Mouse (Mus musculus): ENCODE results near the gene Pla2g4c. TPM values are rescaled to one million over a fixed set of nuclear protein-coding genes. Genes with fewer than 3 reads are reported as not detected.
"Not testable (repeated sequence)": the region's sequence is repeated elsewhere in the genome, so short reads cannot be mapped to it uniquely, and the experiment has no call there.

The Pla2g4c gene
- polyA plus RNA-seq (2016; fragmentation: Nextera tagmentation; extraction: Ambion mirVana) = 0.58 and 0.72 TPM in 2 replicates

DNA sequence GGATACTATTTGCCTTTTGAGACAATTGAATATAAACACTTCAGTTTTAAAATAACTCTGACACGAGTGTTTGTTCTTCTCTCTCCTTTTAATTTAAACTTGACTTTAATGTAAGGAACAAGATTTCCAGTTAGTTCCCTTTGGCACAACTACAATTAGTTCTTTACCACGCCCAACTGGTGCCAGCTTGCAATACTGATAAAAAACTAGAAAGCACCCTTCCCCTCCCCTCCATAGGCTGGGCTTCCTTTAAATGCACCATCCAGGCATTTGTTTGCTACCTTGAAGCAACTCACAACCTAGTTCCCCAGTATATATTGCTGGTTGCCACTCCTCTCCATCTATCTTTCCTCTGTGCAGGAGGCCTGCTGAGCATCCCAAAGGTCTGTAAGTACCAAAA lies at the start of gene Pla2g4c:
TSS of gene Pla2g4c (plus strand) at position 340 of the 400 bp plus-strand sequence.
- 77% methylated on average over 2 of the region's 2 CpGs for whole genome bisulfite sequencing

DNA sequence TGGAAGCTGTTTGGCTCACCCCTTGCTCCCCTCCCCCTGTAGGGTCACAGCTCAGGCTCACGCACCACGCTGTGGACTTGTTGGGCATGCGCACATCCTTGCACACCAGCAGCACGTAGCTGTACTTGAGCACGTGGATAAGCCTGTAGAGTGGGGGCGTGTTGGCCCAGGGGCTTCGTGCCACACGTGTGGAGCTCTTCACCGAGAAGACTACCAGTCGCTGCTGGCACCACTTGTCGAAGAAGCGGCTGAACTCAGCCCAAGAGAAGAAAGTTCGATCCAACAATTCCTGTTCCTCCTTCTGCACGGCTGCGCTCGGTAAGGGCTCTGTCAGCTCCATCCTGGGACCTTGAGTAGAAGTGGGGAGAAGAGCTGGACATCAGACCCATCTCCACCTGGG lies 47.4 kb upstream of the Pla2g4c start, which contains the start of gene Lig1:
TSS of gene Lig1 (plus strand) at position 203 of the 400 bp plus-strand sequence.
- peaks cover 52% of the 10 kb centered on the region for H3K36me3 ChIP-seq
- no peak for ATAC-seq (ENCODE audit: insufficient number of reproducible peaks, low FRiP score)
- 95% methylated on average over 16 of the region's 16 CpGs for WGBS
- H3K27ac ChIP-seq (ENCODE audit: poor library complexity, severe bottlenecking) = peak within 1 kb of the TSS; percentile 85
- H3K4me1 ChIP-seq (replicated peaks) = 0 out of 2 replicates have a peak, but pooled peaks cover 5% of the 10 kb centered on the region
- H3K27me3 ChIP-seq (replicated peaks) = no peaks in the 10 kb centered on the region
- peak within 1 kb of the TSS; percentile 64 for H3K4me3 ChIP-seq
- peak within 1 kb of the TSS; percentile 77 for H3K9ac ChIP-seq
- H3K4me2 ChIP-seq = peak within 1 kb of the TSS; percentile 83
- H3K9me3 ChIP-seq (replicated peaks) = no peaks in the 10 kb centered on the region

More for the DNA sequence above, at the start of gene Pla2g4c:
- Histone ChIP-seq H3K27me3 (replicated peaks) (no peaks in the 10 kb centered on the region), H3K4me1 (replicated peaks) (no peaks in the 10 kb centered on the region), H3K9me3 (replicated peaks) (no peaks in the 10 kb centered on the region), H3K27ac (ENCODE audit: poor library complexity, severe bottlenecking) (no peak within 1 kb of the TSS), H3K4me3 (no peak within 1 kb of the TSS), H3K36me3 (peaks cover 15% of the 10 kb centered on the region), H3K4me2 (no peak within 1 kb of the TSS), H3K9ac (no peak within 1 kb of the TSS)
- no peak for ATAC-seq (ENCODE audit: insufficient number of reproducible peaks, low FRiP score)

DNA sequence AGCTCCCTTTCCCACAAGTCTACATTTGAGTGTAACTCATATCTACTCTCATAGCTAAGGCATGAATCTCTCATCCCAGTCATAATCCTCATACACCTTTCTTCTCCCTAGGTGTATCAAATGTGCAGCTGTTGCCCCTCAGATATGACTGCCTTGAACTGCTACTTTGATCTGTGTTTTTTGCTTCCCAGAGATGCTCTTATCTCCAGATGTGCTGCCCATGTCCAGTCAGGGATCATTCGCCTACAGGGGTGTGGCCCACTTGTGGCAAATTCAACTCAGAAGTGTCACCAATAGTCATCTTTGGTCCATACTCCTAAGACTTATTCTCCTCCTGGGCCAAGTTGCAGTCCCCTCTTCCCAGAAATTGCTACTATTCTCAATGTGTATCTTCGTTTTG lies 46.6 kb upstream of the Pla2g4c start:
- no peaks in the 10 kb centered on the region for H3K27me3 ChIP-seq (replicated peaks)
- peaks cover 55% of the 10 kb centered on the region for H3K36me3 ChIP-seq
- H3K4me2 ChIP-seq = peak overlapping the region; percentile 83
- ATAC-seq (ENCODE audit: insufficient number of reproducible peaks, low FRiP score) = no peak
- WGBS = 30% methylated on average over 2 of the region's 2 CpGs
- no peaks in the 10 kb centered on the region for H3K9me3 ChIP-seq (replicated peaks)
- peak overlapping the region; percentile 64 for H3K4me3 ChIP-seq
- H3K9ac ChIP-seq = peak overlapping the region; percentile 77
- H3K4me1 ChIP-seq (replicated peaks) = 0 out of 2 replicates have a peak, but pooled peaks cover 5% of the 10 kb centered on the region
- H3K27ac ChIP-seq (ENCODE audit: poor library complexity, severe bottlenecking) = peak overlapping the region; percentile 85

DNA sequence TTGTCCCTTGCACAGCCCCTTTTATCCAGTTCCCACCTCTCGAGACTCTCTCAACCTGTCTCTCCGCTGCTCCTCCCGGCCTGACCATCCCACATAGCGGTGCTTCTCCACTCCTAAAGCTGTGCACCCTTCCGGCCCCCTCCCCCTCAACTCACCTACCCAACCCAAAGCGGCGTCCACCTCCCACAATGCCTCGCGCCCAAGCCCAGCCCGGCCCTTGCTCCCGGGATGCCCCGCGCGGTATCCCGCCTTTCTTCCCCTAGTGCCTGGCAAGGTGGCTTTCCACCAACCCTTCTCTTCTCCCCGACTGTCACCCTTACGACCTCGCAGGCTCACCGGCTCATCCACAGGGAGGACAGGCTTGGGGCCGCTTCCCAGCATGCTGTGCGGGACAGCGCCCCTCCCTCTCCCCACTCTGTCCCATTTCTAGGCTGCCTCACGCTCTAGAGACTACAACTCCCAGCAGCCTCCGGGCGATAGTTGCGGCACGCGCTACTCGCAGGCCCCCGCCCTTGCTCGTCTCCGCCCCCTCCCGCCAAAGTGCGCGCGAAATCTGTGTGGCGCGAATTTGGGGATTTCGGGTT lies 46.1 kb upstream of the Pla2g4c start, which contains the start of gene Zswim9:
TSS of gene Zswim9 (minus strand) at position 414 of the 584 bp plus-strand sequence.
- H3K4me3 ChIP-seq = peak within 1 kb of the TSS; percentile 64
- H3K27me3 ChIP-seq (replicated peaks) = no peaks in the 10 kb centered on the region
- peak within 1 kb of the TSS; percentile 77 for H3K9ac ChIP-seq
- under 1% methylated on average over 39 of the region's 39 CpGs for WGBS
- H3K4me1 ChIP-seq (replicated peaks) = 0 out of 2 replicates have a peak, but pooled peaks cover 5% of the 10 kb centered on the region
- peak within 1 kb of the TSS; percentile 83 for H3K4me2 ChIP-seq
- peak; percentile 99 for ATAC-seq (ENCODE audit: insufficient number of reproducible peaks, low FRiP score)
- H3K36me3 ChIP-seq = peaks cover 56% of the 10 kb centered on the region
- H3K9me3 ChIP-seq (replicated peaks) = no peaks in the 10 kb centered on the region
- peak within 1 kb of the TSS; percentile 85 for H3K27ac ChIP-seq (ENCODE audit: poor library complexity, severe bottlenecking)

DNA sequence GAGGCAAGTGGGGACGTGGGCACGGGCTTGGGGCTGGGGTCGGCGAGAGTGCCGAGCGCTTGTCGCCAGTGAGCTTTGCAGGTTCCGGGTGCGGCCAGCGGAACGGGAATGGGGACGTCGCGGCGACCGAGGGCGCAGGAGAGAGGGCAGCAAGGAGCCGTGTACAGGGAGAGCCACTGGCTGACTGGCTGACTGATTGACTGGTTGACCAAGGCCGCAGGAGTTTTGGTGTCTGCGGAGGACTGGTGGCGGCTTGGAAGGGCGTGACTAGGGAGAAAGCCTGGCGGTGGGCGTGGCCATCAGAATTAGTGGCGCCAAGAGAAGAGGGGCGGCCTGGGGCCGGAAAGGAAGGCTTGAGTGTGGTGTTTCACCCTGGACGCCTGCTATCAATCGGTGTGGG lies 45.5 kb upstream of the Pla2g4c start:
- Histone ChIP-seq H3K4me2 (peak overlapping the region; percentile 83), H3K4me3 (peak overlapping the region; percentile 64), H3K36me3 (peaks cover 60% of the 10 kb centered on the region), H3K9ac (peak overlapping the region; percentile 77; the same call in 1 of the 2 replicates), H3K27ac (ENCODE audit: poor library complexity, severe bottlenecking) (peak overlapping the region; percentile 85; the same call in 1 of the 2 replicates)
- not testable (repeated sequence) for H3K9me3 ChIP-seq (replicated peaks); H3K4me1 ChIP-seq (replicated peaks); H3K27me3 ChIP-seq (replicated peaks)
- 1% methylated on average over 22 of the region's 29 CpGs for WGBS
- peak; percentile 73 for ATAC-seq (ENCODE audit: insufficient number of reproducible peaks, low FRiP score)

DNA sequence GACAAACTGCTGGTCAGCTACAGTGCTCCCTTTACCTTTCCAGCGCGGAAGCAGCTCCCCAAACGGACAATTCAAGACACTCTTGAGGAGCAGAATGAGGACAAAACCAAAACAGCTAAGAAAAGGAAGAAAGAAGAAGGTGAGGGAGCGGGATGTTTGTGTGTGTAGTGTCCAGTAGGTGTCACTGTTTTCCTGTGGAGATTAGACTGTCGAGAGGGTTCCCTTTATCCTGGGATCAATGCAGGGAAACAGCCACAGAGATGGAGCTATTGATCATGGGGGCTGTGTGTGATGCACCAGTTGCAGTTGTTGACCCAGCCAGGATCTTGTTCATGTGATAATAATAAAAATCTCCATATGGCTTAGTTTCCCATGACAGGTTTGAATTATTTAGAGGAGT lies 35.8 kb upstream of the Pla2g4c start:
- no peak overlapping the region for H3K9ac ChIP-seq
- ATAC-seq (ENCODE audit: insufficient number of reproducible peaks, low FRiP score) = no peak

DNA sequence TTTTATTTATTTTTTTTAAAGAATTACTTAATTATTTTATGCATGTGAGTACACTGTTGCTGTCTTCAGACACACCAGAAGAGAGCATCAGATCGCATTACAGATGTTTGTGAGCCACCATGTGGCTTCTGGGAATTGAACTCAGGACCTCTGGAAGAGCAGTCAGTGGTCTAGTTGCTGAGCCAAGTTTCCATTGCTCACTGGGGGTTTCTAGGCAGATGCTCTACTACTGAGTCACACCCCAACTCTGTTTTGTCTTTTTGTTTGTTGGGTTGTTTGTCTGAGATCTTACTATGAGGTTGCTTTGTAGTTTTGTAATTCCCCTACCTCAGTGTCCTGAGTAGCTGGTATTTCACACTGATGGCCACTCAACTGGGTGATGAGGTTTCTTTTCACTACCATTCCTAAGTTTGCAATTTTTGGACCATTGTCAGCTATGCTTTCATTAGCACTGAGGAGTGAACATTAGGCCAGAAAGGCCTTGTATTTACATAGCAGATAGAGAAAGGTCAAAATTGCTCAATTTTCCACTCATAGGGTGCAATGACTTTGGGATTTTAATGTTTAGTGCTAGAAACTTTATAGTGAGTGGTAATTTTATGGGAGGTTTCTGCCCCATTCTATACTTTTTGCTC lies 34.3 kb upstream of the Pla2g4c start:
- 86% methylated on average over 1 of the region's 1 CpGs for WGBS
- Histone ChIP-seq H3K27me3 (replicated peaks) (no peaks in the 10 kb centered on the region), H3K4me3 (no peak overlapping the region), H3K4me1 (replicated peaks) (no peaks in the 10 kb centered on the region), H3K27ac (ENCODE audit: poor library complexity, severe bottlenecking) (no peak overlapping the region), H3K9me3 (replicated peaks) (no peaks in the 10 kb centered on the region), H3K36me3 (peaks cover 89% of the 10 kb centered on the region), H3K9ac (no peak overlapping the region), H3K4me2 (no peak overlapping the region)
- ATAC-seq (ENCODE audit: insufficient number of reproducible peaks, low FRiP score) = no peak

More for the DNA sequence above, 35.8 kb upstream of the Pla2g4c start:
- Histone ChIP-seq H3K4me3 (no peak overlapping the region), H3K36me3 (peaks cover 90% of the 10 kb centered on the region), H3K9me3 (replicated peaks) (no peaks in the 10 kb centered on the region), H3K4me1 (replicated peaks) (no peaks in the 10 kb centered on the region), H3K4me2 (no peak overlapping the region), H3K27ac (ENCODE audit: poor library complexity, severe bottlenecking) (no peak overlapping the region), H3K27me3 (replicated peaks) (no peaks in the 10 kb centered on the region)
- 48% methylated on average over 5 of the region's 5 CpGs for WGBS

DNA sequence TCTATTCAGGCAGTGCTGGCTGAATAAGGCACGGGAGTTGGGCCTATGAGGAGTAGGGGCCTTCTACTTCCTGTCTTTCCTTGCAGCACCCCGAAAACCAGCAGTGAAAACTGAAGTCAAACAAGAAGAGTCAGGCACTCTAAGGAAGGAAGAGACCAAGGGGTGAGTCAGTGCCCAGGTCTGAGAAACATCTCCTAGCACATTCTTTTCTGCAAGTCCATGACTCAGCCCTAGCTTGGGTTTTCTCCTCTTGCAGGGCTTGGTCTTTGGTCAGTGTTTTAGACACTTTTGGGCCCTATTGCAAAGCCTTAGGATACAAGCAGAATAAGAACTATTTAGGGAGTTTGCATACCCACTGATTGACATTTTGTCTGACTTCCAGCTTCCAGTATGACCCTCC lies 33.1 kb upstream of the Pla2g4c start:
- H3K9ac ChIP-seq = no peak overlapping the region
- ATAC-seq (ENCODE audit: insufficient number of reproducible peaks, low FRiP score) = no peak
- H3K27ac ChIP-seq (ENCODE audit: poor library complexity, severe bottlenecking) = no peak overlapping the region
- H3K4me2 ChIP-seq = no peak overlapping the region
- no peaks in the 10 kb centered on the region for H3K27me3 ChIP-seq (replicated peaks)
- H3K36me3 ChIP-seq = peaks cover 90% of the 10 kb centered on the region
- H3K4me3 ChIP-seq = no peak overlapping the region
- no peaks in the 10 kb centered on the region for H3K9me3 ChIP-seq (replicated peaks)
- H3K4me1 ChIP-seq (replicated peaks) = no peaks in the 10 kb centered on the region
- WGBS = 82% methylated on average over 2 of the region's 2 CpGs

DNA sequence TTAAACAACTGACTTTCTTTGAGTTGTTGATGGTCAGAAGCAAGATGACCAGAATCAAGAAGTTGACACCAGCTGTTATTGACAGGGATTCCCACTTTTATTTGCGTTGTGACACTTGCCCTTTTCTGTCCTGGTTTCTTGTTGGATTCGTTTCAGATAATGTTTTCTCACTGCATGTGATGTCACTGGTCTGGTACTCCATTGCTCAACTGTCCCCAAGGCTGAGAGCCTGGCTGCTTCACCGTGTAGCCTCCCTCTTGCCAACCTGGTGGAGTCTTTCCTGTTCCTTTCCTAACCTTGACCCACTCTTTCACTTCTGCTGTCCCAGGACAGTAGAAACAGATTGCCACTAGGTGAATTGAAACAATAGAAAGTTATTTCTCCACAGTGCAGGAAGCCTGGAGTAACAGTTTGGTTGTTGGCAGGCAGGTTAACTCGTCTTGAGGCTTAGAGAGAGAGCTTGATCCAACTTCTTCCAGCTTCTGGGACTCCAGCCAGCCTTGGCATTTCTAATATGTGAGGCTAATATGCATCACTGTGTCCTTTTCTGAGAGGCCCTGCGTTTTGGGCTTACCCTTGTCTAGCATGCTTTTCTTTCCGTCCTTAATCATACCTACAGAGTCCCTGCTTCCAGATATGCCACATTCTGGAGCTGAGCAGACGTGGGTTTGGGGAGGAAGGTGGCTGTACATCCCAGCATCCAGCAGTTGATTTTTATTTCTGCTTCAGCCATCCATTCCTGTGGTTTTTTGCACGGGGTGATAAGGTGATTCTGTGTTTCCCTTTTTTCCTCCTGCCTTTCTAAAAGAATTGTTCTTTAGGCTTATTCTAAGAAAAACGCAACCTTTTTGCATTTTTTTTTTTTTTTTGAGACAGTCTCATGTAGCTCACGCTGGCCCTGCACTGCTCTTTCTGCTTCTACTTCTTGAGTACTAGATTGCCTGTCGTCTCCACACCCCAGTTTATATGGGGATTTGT lies 30.3 kb upstream of the Pla2g4c start:
- no peak overlapping the region for H3K4me3 ChIP-seq
- no peak overlapping the region for H3K27ac ChIP-seq (ENCODE audit: poor library complexity, severe bottlenecking)
- no peak overlapping the region for H3K4me2 ChIP-seq
- no peak for ATAC-seq (ENCODE audit: insufficient number of reproducible peaks, low FRiP score)
- H3K4me1 ChIP-seq (replicated peaks) = no peaks in the 10 kb centered on the region
- no peaks in the 10 kb centered on the region for H3K27me3 ChIP-seq (replicated peaks)
- no peaks in the 10 kb centered on the region for H3K9me3 ChIP-seq (replicated peaks)
- WGBS = 81% methylated on average over 11 of the region's 11 CpGs
- no peak overlapping the region for H3K9ac ChIP-seq
- peaks cover 93% of the 10 kb centered on the region for H3K36me3 ChIP-seq

DNA sequence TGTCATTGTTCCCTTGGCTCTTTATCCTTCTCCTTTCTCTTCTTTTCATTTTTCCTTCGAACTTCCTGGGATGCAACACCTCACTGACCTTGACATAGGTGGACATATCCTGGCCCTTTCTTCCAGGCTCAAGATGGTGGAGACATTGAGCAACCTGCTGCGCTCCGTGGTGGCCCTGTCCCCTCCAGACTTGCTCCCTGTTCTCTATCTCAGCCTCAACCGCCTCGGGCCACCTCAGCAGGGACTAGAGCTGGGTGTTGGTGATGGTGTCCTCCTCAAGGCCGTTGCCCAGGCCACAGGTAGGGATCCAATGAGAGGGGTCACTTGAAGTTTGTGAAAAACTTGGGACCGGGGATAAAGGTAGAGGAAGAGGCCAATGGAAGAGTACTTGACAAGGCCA lies 29.2 kb upstream of the Pla2g4c start:
- no peak overlapping the region for H3K9ac ChIP-seq
- 88% methylated on average over 7 of the region's 7 CpGs for WGBS
- ATAC-seq (ENCODE audit: insufficient number of reproducible peaks, low FRiP score) = no peak
- no peaks in the 10 kb centered on the region for H3K27me3 ChIP-seq (replicated peaks)
- H3K4me3 ChIP-seq = no peak overlapping the region
- H3K9me3 ChIP-seq (replicated peaks) = no peaks in the 10 kb centered on the region
- peaks cover 94% of the 10 kb centered on the region for H3K36me3 ChIP-seq
- no peak overlapping the region for H3K27ac ChIP-seq (ENCODE audit: poor library complexity, severe bottlenecking)
- no peaks in the 10 kb centered on the region for H3K4me1 ChIP-seq (replicated peaks)
- H3K4me2 ChIP-seq = no peak overlapping the region

DNA sequence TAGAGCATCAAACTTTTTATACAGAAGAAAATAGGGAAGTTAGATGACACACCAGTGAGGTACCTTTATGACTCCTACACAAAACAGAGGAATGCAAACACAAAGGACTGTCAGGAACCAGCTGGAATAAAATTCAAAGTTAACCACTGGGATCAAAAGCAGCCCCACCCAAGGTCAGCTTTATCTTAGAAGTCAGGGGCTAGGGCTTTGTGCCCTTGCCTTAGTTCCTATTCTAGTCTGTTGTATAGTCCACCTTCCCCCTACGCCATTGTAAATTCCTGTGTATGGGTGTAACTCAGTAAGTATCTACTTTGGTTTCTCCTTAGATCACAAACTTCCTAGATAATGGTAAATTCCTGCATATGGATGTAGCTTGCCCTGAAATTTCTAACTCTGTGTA lies 26.8 kb upstream of the Pla2g4c start:
- Histone ChIP-seq H3K9me3 (replicated peaks) (no peaks in the 10 kb centered on the region), H3K4me2 (no peak overlapping the region), H3K27me3 (replicated peaks) (no peaks in the 10 kb centered on the region), H3K36me3 (peaks cover 95% of the 10 kb centered on the region), H3K9ac (no peak overlapping the region), H3K4me1 (replicated peaks) (no peaks in the 10 kb centered on the region), H3K4me3 (no peak overlapping the region), H3K27ac (ENCODE audit: poor library complexity, severe bottlenecking) (no peak overlapping the region)
- 87% methylated on average over 1 of the region's 1 CpGs for WGBS
- no peak for ATAC-seq (ENCODE audit: insufficient number of reproducible peaks, low FRiP score)
